Mouse (Mus musculus): ENCODE measurements around the gene Scyl2. TPM values are rescaled to one million over a fixed set of nuclear protein-coding genes. Genes with fewer than 3 reads are reported as not detected.
A peak's percentile ranks its signal among the peaks of the same experiment; 100 is the strongest.
"Not testable (repeated sequence)": the region's sequence is repeated elsewhere in the genome, so short reads cannot be mapped to it uniquely, and the experiment has no call there.

Gene Scyl2
- total RNA-seq, 2 experiments from 2014 or later: 27.2 to 28.0 TPM

DNA sequence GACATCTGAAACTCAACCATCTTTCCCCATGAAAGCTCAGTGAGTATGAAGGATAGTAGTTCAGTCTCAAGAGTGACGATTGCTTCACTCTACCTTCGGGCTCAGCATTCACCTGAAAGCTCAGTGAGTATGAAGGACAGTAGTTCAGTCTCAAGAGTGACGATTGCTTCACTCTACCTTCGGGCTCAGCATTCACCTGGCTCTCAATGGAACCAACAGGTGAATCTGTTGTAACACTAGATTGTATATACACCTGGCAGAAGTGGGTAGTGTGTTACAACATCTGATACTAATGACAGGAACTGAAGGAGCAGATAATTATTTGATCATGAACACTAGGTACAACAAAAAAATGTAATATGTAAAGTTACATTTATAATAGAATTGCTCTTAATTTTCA lies 4.4 kb downstream of the Scyl2 start:
- no peak for ATAC-seq (replicated peaks; ENCODE audit: poor library complexity, severe bottlenecking)

DNA sequence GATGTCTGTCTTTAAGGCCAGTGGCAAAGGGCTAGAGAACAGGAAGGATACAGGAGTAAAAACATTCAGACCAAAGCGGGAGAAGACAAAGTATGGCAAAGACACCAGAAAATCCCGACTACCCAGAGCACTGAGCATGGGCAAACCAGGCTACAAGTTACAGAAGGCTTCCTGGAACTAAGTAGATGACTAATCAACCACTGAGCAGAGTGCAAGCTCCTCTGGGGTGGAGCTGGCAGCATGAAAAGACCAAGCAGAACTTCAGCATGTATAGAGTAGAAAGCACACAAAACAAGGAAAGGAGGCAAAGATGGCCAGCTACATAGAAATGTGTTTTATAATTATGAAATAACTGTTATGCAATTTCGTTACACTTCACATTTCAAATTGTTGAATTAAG lies 5.6 kb downstream of the Scyl2 start:
- ATAC-seq (replicated peaks; ENCODE audit: poor library complexity, severe bottlenecking): peak; percentile 74

DNA sequence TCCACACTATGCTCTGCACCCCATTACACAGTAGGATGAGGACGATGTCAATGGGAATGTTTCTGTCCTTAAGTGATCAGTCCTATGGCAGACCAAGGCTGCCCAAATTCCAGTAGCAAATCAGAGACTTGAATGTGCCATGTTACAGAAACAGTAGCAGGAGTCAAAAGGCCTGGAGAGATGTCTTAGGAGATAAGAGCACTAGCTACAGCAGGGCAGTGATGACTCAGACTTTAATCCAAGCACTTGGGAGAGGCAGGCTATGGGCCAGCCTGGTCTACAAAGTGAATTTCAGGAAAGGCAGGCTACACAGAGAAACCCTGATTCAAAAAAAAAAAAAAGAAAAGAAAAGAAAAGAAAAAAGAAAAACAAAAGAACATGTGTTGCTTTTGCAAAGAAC lies 6.6 kb downstream of the Scyl2 start:
- no peak for ATAC-seq (replicated peaks; ENCODE audit: poor library complexity, severe bottlenecking)

DNA sequence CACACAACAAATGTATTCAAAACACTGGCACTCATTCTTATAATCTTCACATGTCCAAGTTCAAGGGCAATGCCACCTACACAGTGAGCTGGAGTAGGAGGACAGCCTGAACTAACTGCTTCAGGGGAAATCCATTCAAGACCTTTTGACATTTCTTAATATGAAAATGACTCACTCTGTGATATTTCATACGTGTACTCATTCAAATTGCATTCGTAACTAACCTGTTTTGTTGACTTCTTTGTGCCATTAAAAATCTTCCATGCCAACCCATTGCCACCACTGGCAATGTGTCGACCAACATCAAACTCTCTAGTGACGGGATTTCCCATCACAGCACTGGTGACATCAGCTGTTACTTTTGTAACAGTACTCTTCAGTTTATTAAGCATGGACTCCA lies 8.0 kb downstream of the Scyl2 start:
- ATAC-seq (replicated peaks; ENCODE audit: poor library complexity, severe bottlenecking): no peak

DNA sequence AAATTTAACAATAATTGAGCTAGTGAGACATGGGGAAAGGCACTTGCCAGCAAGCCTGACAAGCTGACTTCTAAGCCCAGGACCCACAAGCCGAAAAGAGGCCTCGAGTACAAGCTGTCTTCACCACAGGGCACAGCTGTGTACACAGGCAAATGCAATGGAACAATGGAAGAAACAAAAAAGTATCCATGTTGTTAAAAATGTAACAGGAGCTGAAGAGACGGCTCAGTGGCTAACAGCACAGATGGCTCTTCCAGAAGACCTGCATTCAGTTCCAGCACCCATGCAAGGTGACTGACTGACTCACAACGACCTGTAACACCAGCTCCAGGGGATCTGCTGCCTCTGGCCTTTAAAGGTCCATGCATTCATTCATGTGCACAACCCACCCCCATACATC lies 9.5 kb downstream of the Scyl2 start:
- ATAC-seq (replicated peaks; ENCODE audit: poor library complexity, severe bottlenecking): no peak

DNA sequence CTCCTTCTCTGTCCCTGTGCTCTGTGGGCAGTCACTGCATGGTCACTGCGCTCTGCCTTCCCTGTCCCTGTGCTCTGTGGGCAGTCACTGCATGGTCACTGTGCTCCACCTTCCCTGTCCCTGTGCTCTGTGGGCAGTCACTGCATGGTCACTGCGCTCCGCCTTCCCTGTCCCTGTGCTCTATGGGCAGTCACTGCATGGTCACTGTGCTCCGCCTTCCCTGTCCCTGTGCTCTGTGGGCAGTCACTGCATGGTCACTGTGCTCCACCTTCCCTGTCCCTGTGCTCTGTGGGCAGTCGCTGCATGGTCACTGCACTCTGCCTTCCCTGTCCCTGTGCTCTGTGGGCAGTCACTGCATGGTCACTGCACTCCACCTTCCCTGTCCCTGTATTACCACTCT lies 15.7 kb downstream of the Scyl2 start:
- not testable (repeated sequence) for ATAC-seq (replicated peaks; ENCODE audit: poor library complexity, severe bottlenecking)

DNA sequence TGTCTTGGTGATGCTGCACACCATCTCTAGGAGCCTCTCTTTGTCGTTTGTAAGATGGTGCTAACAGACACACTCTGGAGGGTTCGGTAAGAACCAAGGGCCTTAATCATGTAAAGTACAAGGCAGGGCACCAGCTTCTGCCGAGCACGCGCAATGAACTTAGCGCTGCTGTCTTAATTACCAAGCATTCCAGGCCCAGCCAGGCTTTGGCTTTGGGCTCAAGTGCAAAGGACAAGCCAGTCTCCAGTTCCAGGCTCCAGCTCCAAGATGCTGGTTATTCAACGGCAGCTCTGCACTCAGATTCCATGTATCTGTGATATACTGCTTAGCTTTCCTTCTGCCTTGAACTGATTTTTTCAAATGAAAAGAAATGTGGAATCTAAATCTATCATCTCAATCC lies 18.5 kb downstream of the Scyl2 start:
- no peak for ATAC-seq (replicated peaks; ENCODE audit: poor library complexity, severe bottlenecking)

DNA sequence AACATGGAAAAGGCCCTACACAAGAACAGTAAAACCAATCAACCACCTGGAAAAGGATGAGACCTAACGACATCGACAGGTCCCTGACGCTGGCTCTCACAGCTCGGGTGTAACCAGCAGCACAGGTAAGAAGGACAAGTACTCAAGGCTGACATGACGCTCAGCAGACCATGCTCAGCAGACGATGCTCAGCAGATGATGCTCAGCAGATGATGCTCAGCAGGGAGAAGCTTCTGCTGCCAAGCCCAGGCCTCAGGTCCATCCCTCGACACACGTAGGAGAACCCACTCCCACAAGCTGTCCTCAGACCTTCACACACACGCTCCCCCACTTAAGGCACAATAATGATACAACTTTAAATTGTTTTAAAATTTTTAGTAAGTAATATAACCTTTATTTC lies 20.4 kb downstream of the Scyl2 start:
- no peak for ATAC-seq (replicated peaks; ENCODE audit: poor library complexity, severe bottlenecking)

DNA sequence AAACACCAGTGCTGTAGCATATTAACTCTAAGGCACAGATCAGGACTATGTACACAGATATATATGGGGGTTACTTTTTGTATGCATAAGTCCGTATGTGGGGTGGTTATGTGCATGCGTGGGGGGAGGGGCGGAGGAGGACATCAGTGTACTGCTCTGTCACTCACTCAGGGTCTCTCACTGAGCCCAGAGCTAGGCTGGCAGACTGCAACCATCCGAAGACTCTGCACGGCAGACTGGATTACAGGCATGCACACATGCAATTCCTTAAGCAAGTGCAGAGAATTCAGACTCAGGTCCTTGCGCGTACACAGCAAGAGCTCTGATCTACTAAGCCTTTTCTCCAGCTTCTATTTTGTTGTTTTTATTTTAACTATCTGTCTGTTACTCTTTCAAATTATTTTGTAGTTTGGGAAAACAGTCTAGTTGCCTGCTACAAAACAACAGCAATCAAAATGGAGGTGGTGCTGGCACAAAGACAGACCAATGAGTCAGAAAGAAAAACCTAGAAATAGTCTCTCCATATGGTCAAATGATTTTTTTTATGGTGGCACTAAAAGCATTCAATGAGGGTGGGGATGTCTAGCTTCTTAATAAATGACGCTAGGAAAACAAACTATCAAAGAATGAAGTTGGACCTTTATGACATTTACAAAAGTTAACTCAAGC lies 21.0 kb downstream of the Scyl2 start:
- no peak for ATAC-seq (replicated peaks; ENCODE audit: poor library complexity, severe bottlenecking)

DNA sequence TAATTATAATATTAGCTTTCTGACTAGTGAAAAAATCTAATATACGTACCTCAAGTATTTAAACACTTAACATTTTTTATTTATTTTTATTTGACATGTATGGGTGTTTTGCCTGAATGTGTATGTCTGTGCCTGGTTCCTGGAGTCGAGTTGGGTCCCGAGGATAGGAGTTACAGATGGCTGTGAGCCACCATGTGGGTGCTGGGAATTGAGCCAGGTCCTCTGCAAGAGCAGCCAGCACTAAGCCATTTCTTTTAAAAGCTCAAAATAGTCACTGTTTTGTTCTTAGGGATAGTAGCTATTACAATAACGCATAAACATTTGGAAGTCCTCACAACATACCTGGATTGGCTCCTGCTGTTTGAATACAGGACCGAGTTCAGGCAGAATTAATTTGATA lies 29.7 kb downstream of the Scyl2 start:
- ATAC-seq (replicated peaks; ENCODE audit: poor library complexity, severe bottlenecking): no peak

DNA sequence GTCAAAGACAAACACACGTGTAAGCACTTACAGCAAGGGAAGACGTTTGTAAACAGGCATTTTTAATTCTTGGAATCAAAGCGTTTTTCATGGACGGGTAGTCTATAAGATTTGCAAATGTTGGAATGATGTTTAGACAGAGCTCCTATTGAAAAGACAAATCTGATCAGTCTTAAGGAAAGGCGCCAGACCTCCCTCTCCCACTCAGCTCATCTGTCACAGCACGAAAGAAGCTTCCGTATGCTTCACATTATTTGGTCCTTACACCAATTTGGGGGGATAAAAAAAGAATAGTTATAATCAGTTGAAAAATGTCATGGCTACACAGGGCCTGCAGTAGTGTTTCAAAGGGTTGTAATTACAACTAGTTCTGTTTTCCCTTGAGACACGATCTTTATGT lies 33.2 kb downstream of the Scyl2 start:
- no peak for ATAC-seq (replicated peaks; ENCODE audit: poor library complexity, severe bottlenecking)

DNA sequence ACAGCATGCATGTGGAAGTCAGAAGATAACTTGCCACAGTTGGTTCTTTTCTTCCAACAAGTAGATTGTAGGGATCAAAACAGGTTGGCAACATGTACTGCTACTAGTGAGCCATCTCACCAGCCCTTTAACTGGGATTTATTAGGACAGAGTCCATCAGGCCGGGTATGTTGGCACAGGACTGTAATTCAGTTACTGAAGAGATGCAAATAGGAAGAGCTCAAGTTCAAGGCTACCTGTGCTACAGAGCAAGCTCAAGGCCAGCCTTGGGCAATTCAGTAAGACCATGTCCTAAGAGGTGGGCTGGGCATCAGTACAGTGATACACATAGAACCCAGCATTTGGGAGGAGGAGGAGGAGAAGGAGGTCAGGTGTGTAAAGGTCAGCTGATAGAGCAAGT lies 34.4 kb downstream of the Scyl2 start:
- no peak for ATAC-seq (replicated peaks; ENCODE audit: poor library complexity, severe bottlenecking)

DNA sequence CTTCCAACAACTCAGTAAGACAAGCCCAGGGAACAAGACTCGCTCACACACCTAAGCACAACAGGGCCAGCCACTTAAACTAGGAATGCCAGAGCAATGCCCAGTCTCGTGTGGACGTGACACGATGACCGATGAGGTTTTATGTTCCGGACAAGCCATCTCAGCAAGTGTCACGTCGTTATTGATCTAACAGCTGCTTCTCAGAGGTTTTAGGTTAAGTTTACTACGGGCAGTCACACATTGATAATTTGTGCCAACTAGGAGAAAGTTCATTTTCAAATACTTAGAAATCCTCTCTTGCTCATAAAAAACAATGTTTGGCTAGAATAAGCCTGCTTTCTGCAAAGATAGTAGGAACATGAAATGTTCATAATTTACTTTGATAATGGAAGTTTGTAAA lies 39.2 kb downstream of the Scyl2 start:
- ATAC-seq (replicated peaks; ENCODE audit: poor library complexity, severe bottlenecking): no peak

DNA sequence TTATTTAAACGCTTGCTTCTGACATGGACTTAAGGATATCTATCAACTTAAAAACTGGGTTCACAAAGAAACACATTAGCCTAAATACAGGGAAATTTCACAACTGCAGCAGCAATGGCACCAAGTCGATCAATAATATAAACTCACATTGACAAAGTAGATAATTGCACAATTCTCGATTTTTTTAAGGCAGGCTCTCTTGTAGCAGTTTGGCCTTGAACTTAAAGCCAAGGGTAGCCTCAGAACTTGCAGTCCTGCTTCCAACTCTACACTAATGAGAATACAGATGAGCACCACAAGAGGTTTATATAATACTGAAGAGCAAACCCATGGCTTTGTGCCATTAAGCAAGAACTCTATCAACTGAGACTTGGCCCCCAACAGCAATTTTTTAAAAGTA lies 49.1 kb downstream of the Scyl2 start:
- ATAC-seq (replicated peaks; ENCODE audit: poor library complexity, severe bottlenecking): no peak

DNA sequence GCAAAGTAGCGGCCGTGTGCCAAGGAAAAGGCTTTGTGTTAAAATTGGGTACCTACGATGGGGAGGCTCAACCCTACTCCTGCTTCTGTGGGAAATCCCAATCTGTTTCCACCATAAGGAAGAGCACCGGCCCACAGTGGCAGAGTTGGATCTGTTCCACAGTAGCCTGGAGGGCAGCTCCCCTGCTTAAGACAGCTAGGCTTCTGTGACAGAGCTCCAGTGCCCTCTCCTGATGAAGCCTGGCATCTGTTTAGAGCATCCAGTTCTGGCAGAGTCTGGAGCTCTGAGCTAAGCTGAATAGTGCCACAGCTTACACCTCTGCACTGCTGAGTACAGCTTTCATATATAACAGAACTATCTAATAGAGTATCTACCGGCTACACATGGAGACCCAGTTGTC lies 51.1 kb downstream of the Scyl2 start:
- ATAC-seq (replicated peaks; ENCODE audit: poor library complexity, severe bottlenecking): peak; percentile 37; the same call in 1 of the 2 replicates

DNA sequence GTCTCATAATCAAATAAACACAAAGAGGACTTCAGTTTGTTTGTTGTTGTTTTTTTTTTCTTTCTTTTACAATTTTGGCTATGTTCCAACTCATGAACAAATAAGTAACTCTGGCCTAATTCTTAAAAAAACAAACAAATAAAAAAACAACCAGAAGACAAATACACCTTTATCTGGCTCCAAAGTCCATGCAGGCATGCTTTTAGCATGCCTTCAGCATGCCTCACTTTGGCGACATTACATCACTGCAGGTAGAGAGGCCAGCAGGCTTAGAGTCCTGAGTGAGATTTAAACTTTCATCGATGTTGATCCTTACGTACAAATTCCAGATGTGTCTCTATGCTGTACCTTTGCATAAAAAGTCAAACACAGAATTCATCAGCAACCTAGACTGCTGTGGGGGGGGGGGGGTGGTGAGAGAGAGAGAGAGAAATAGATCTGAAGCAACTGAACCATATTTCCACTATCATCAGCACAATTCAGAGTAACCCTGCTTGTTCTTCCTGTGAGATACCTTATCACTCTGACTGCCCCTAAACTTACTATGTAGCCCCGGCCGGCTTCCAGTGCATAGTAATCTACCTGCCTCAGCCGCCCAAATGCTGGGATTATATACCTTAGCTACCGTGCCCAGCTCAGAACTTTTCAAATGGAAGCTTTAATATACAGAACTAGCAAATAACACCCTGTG lies 52.2 kb downstream of the Scyl2 start:
- ATAC-seq (replicated peaks; ENCODE audit: poor library complexity, severe bottlenecking): no peak

DNA sequence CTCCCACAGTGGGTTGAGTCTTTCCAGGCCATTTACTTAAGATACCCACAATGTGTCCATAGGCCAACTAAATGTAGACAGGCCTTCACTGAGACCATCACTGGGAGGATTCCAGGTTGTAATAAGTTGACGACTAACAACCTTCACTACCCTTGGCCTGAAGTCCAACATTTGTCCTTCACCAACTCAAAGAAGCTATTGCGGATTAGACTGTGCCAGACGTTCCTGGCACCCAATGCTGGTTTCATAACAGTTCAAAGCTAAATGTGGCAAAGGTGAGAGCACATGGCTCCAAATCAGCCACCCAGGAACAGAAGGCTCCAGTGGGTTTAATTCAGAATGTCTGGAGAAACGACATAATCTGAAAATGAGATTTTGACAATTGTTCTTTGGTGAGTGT lies 53.0 kb downstream of the Scyl2 start:
- no peak for ATAC-seq (replicated peaks; ENCODE audit: poor library complexity, severe bottlenecking)

DNA sequence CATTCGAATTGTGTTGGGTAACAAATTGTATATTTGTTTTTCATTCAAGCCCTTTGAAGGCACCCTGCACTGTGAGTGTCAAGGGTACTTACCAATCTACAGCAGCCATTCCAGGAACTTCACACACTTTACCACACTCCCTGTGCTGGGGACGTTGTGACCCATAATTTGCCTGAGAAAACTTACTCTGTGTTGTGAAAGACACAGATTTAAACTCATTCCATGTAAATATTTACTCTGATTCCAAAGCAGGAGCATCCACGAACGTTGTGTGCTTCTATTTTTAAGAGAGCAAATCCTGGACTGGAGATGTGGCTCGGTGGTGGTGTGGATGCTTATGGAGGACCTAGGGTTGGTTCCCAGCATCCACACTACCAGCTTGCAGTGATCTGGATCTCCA lies 54.3 kb downstream of the Scyl2 start:
- no peak for ATAC-seq (replicated peaks; ENCODE audit: poor library complexity, severe bottlenecking)

DNA sequence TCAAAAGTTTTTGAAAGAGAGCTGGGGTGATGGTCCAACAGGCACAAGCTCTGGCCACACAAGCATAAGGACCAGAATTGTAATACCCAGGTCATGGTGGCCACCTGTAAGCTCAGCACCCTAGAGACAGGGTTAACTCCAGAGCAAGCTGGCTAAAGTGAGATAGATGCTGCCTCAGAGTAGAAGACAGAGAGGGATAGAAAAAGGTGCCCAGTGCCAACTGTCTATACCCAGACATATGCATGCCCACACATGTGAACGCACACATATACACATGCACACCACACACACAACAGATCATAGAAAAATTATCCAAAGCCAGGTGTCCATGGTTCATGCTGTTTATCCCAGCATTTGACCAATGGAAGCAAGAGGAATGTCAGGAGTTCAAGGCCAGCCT lies 55.5 kb downstream of the Scyl2 start:
- no peak for ATAC-seq (replicated peaks; ENCODE audit: poor library complexity, severe bottlenecking)

DNA sequence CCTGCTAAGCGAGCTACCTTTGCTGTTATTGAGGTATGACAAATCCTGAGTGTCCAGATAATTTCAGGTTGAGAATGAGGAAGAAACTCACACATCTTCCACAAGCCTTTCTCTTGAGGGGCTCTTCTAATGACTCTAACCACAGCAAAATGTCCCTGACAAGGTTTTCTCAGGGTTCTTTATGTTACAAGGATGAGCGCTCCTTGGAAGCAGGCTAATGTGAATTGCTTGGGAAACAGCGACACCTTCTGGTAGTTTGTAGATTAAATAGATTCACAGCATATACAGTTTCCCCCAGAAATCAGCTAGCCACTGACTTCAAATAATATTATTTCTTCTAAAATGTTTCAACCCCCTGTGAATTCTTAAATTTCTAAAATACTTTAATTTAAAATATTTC lies 56.0 kb downstream of the Scyl2 start:
- ATAC-seq (replicated peaks; ENCODE audit: poor library complexity, severe bottlenecking): peak; percentile 85

DNA sequence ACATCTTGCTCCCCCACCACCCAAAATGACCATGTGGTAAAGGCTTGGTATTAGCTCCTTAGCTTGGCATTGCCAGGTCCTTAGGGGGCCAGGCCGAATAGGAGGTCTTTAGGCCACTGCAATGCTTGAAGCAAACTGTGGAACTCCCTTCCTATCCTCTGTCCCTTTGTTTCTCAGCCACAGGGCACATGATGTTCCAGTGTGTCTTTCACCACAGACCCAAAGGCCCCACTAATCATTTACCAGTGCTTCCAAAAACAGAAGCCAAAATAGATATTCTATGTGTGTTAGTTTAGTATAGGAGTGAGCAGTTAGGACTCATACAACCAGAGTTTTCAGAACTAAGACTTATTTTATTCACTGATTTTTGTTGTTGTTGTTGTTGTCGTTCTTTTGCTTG lies 59.4 kb downstream of the Scyl2 start:
- ATAC-seq (replicated peaks; ENCODE audit: poor library complexity, severe bottlenecking): no peak

DNA sequence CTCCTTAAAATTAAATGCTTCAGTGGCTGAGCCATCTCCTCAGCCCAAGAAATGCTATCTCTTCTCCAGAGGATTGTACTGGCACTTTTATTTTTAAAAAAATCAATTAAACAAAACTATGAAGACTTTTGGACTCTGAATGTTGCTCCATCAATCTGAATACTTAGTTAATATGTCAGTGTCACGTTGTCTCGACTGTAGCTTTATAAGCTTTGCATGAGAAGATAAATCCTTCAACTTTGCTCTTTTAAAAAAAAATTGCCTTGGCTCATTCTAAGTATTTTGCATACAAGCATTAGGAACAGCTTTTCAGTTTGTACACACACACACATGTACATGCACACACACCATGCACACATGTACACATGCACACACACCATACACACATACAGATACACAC lies 61.9 kb downstream of the Scyl2 start:
- ATAC-seq (replicated peaks; ENCODE audit: poor library complexity, severe bottlenecking): no peak
